Mouse (Mus musculus) MEL (cell line): ENCODE measurements at regions not wholly inside any gene's neighbourhood (a gene's known extent, or its start where the extent isn't known, plus 50 kb on each side); places are given as distances from the start of the nearest gene placed in this dataset.
A peak's percentile ranks its signal among the peaks of the same experiment; 100 is the strongest.

Experiments
- DNase-seq: peaks from one replicate; pipeline ENCODE4 v3.0.0; 2011; ENCODE audit warnings: low read depth, low spot score
- H3K27ac ChIP-seq: 2 replicates; pipeline ENCODE4 v1.5.1; 2012; ENCODE audit warnings: low read depth, mild to moderate bottlenecking, control low read depth, low read length, moderate library complexity; ENCODE audit not compliant: control insufficient read depth
- H3K27me3 ChIP-seq, 2 experiments: fragments of 150-350 bp in 1 of 2; sonication (generic) in 1 of 2; 2 replicates each; pipeline ENCODE4 v1.6.1; 2012; ENCODE audit warnings: low read length in 2 of 2, mild to moderate bottlenecking in 2 of 2, improper control_type of control experiment in 1 of 2, moderate library complexity in 1 of 2; ENCODE audit not compliant: insufficient read depth in 2 of 2, control insufficient read depth in 1 of 2
- H3K36me3 ChIP-seq, 2 experiments: 2 replicates each; pipeline ENCODE4 v1.6.1; 2012 to 2014; ENCODE audit warnings: low read length in 2 of 2, improper control_type of control experiment in 1 of 2, inconsistent platforms in 1 of 2, mild to moderate bottlenecking in 1 of 2; ENCODE audit not compliant: insufficient read depth in 2 of 2, control insufficient read depth in 1 of 2
- H3K4me1 ChIP-seq, 2 experiments: fragments of 150-350 bp in 1 of 2; sonication (generic) in 1 of 2; 2 replicates each; pipeline ENCODE4 v1.6.1; 2012; ENCODE audit warnings: low read length in 2 of 2, improper control_type of control experiment in 1 of 2, mild to moderate bottlenecking in 1 of 2; ENCODE audit not compliant: insufficient read depth in 2 of 2, control insufficient read depth in 1 of 2
- H3K4me3 ChIP-seq, 2 experiments: fragments of 150-350 bp in 1 of 2; sonication (generic) in 1 of 2; 2 replicates each; pipeline ENCODE4 v1.5.1; 2012; ENCODE audit warnings: low read depth in 2 of 2, low read length in 2 of 2, mild to moderate bottlenecking in 2 of 2, moderate library complexity in 2 of 2, control low read depth in 1 of 2, improper control_type of control experiment in 1 of 2; ENCODE audit not compliant: control insufficient read depth in 1 of 2, insufficient read depth in 1 of 2
- H3K79me2 ChIP-seq: 2 replicates; pipeline ENCODE4 v1.6.1; 2012; ENCODE audit warnings: mild to moderate bottlenecking, low read length, moderate library complexity; ENCODE audit not compliant: control insufficient read depth, poor library complexity, insufficient read depth
- H3K9ac ChIP-seq: 2 replicates; pipeline ENCODE4 v1.6.1; 2012; ENCODE audit warnings: low read depth, mild to moderate bottlenecking, control low read depth, low read length, moderate library complexity; ENCODE audit not compliant: control insufficient read depth, poor library complexity, severe bottlenecking
- H3K9me3 ChIP-seq: fragments of 150-350 bp; sonication (generic); replicated peaks from 2 replicates; pipeline ENCODE4 v1.6.1; 2012; ENCODE audit warnings: mild to moderate bottlenecking, low read length, improper control_type of control experiment, moderate library complexity; ENCODE audit not compliant: insufficient read depth
- BHLHE40 ChIP-seq: IDR thresholded peaks from 2 replicates; pipeline ENCODE4 v1.6.1; 2012; ENCODE audit warnings: low read depth, mild to moderate bottlenecking, inconsistent platforms, low read length, improper control_type of control experiment, borderline replicate concordance
- CHD1 ChIP-seq: IDR thresholded peaks from 2 replicates; pipeline ENCODE4 v1.6.1; 2012; ENCODE audit warnings: low read depth, mild to moderate bottlenecking, inconsistent platforms, low read length, improper control_type of control experiment
- E2F4 ChIP-seq: IDR thresholded peaks from 2 replicates; pipeline ENCODE4 v1.6.1; 2011; ENCODE audit warnings: low read depth, low read length, improper control_type of control experiment, borderline replicate concordance
- ELF1 ChIP-seq: IDR thresholded peaks from 2 replicates; pipeline ENCODE4 v1.6.1; 2014; ENCODE audit warnings: low read depth, mild to moderate bottlenecking, inconsistent platforms, low read length, improper control_type of control experiment, moderate library complexity
- EP300 ChIP-seq, 2 experiments: IDR thresholded peaks; 2 replicates each; pipeline ENCODE4 v1.6.1; 2011; ENCODE audit warnings: improper control_type of control experiment in 2 of 2, low read length in 2 of 2, low read depth in 1 of 2, mild to moderate bottlenecking in 1 of 2
- ETS1 ChIP-seq: IDR thresholded peaks from 2 replicates; pipeline ENCODE4 v1.6.1; 2012; ENCODE audit warnings: low read depth, mild to moderate bottlenecking, inconsistent platforms, low read length, improper control_type of control experiment, moderate library complexity
- GABPA ChIP-seq: IDR thresholded peaks from 2 replicates; pipeline ENCODE4 v1.6.1; 2012; ENCODE audit warnings: low read depth, mild to moderate bottlenecking, inconsistent platforms, low read length, improper control_type of control experiment, moderate library complexity
- GATA1 ChIP-seq: IDR thresholded peaks from 2 replicates; pipeline ENCODE4 v1.6.1; 2011; ENCODE audit warnings: low read depth, low read length, improper control_type of control experiment
- JUND ChIP-seq: IDR thresholded peaks from 2 replicates; pipeline ENCODE4 v1.6.1; 2011; ENCODE audit warnings: low read depth, mild to moderate bottlenecking, improper control_type of control experiment, low read length
- MEF2A ChIP-seq: IDR thresholded peaks from 2 replicates; pipeline ENCODE4 v1.6.1; 2014; ENCODE audit warnings: low read depth, mild to moderate bottlenecking, inconsistent platforms, low read length, improper control_type of control experiment; ENCODE audit not compliant: poor library complexity, insufficient replicate concordance, severe bottlenecking; ENCODE audit errors: extremely low read depth
- MYC ChIP-seq: IDR thresholded peaks from 2 replicates; pipeline ENCODE4 v1.6.1; 2011; ENCODE audit warnings: low read depth, mild to moderate bottlenecking, low read length, improper control_type of control experiment, moderate library complexity
- NELFE ChIP-seq: IDR thresholded peaks from 2 replicates; pipeline ENCODE4 v1.6.1; 2011; ENCODE audit warnings: low read depth, low read length, improper control_type of control experiment
- POLR2A ChIP-seq, 2 experiments: IDR thresholded peaks; 2 replicates each; pipeline ENCODE4 v1.6.1; 2011 to 2012; ENCODE audit warnings: low read length in 2 of 2, mild to moderate bottlenecking in 2 of 2, control low read depth in 1 of 2, improper control_type of control experiment in 1 of 2, low read depth in 1 of 2, moderate library complexity in 1 of 2; ENCODE audit not compliant: control insufficient read depth in 1 of 2, insufficient read depth in 1 of 2, poor library complexity in 1 of 2
- POLR2AphosphoS5 ChIP-seq: IDR thresholded peaks from 2 replicates; pipeline ENCODE4 v1.6.1; 2012; ENCODE audit warnings: low read depth, borderline replicate concordance, mild to moderate bottlenecking, inconsistent platforms, low read length, moderate library complexity, mixed read lengths
- RAD21 ChIP-seq: IDR thresholded peaks from 2 replicates; pipeline ENCODE4 v1.6.1; 2011; ENCODE audit warnings: mild to moderate bottlenecking, low read depth, low read length, improper control_type of control experiment
- SMC3 ChIP-seq: IDR thresholded peaks from 2 replicates; pipeline ENCODE4 v1.6.1; 2011; ENCODE audit warnings: low read depth, low read length, improper control_type of control experiment
- TCF12 ChIP-seq: IDR thresholded peaks from 2 replicates; pipeline ENCODE4 v1.6.1; 2014; ENCODE audit warnings: low read depth, mild to moderate bottlenecking, inconsistent platforms, low read length, improper control_type of control experiment, moderate library complexity
- USF1 ChIP-seq: IDR thresholded peaks from 2 replicates; pipeline ENCODE4 v1.6.1; 2014; ENCODE audit warnings: low read depth, mild to moderate bottlenecking, inconsistent platforms, low read length, improper control_type of control experiment, moderate library complexity
- USF2 ChIP-seq, 2 experiments: IDR thresholded peaks; 2 replicates each; pipeline ENCODE4 v1.6.1; 2011 to 2012; ENCODE audit warnings: improper control_type of control experiment in 2 of 2, low read length in 2 of 2, borderline replicate concordance in 1 of 2, inconsistent platforms in 1 of 2, low read depth in 1 of 2, mild to moderate bottlenecking in 1 of 2; ENCODE audit not compliant: insufficient read depth in 1 of 2
- ZKSCAN1 ChIP-seq: IDR thresholded peaks from 2 replicates; pipeline ENCODE4 v1.6.1; 2012; ENCODE audit warnings: low read depth, mild to moderate bottlenecking, inconsistent platforms, low read length, improper control_type of control experiment, moderate library complexity
- ZMIZ1 ChIP-seq: IDR thresholded peaks from 2 replicates; pipeline ENCODE4 v1.6.1; 2012; ENCODE audit warnings: low read depth, mild to moderate bottlenecking, inconsistent platforms, low read length, improper control_type of control experiment, moderate library complexity

DNA sequence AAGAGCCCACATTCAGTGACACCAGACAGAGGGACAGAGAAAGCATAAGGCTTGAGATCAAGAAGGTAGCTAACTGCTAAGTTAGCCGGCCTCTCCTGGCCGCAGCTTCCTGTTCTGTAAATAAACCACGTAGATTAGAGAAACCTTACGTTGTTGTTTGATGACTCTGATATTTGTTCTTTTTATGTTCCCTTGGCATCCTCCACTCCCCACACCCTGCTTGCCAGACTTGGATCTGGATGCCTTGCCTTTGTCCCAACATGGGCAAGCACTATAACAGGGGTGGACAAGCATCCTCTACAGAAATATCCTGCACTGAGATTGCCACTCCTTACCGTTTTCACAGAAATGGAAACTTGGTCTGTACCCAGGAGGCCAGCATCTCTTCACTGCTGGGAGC is 661.4 kb downstream of the Zfp706 start:
- no peak for TF ChIP-seq ZMIZ1
- TF ChIP-seq GATA1: peak; percentile 42
- TF ChIP-seq ETS1: 0 out of 2 replicates have a peak, but pooled peaks have one; percentile 12
- TF ChIP-seq ZKSCAN1: no peak
- no peak for TF ChIP-seq POLR2AphosphoS5
- no peak for TF ChIP-seq SMC3
- TF ChIP-seq EP300 (IDR thresholded peaks at IDR 0.05; ENCODE audit: low read depth in 1 of 2, low read length in 2 of 2): peak; percentile 24 to 54; a peak in 3 of 4 replicates
- TF ChIP-seq, all 39 proteins: peak for 3
- no peaks in the 10 kb centered on the region for H3K79me2 ChIP-seq
- H3K9ac ChIP-seq: no peak overlapping the region
- no peaks in the 10 kb centered on the region for H3K9me3 ChIP-seq
- DNase-seq: peak; percentile 64
- H3K27ac ChIP-seq: no peak overlapping the region
- peaks cover 3 to 6% of the 10 kb centered on the region in 2 experiments for H3K27me3 ChIP-seq
- H3K4me1 ChIP-seq: peaks cover 3 to 12% of the 10 kb centered on the region in 2 experiments
- H3K4me3 ChIP-seq: no peak overlapping the region
- no peaks in the 10 kb centered on the region; a peak in 1 of 4 replicates for H3K36me3 ChIP-seq

DNA sequence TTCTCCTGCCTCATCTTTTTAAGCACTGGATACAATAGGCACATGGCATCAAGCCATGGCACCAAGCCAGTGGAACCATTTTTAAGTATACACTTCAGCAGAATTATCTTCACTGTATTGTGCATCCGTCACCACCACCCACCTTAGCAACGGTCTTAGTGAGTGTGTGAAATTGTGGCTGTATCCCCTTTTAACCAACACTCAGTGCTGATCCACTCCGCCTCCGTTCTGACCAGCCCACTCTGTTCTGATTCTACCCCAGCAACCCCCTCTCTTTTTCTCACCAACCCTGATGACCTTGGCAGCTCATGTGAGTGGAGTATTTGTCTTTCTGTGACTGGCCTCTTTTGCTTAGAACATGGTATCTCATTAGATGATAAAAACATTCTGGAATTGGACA is 662.2 kb downstream of the Zfp706 start:
- H3K9ac ChIP-seq: no peak overlapping the region
- peaks cover 3 to 6% of the 10 kb centered on the region in 2 experiments for H3K27me3 ChIP-seq
- H3K27ac ChIP-seq: no peak overlapping the region
- H3K4me1 ChIP-seq: peaks cover 3 to 12% of the 10 kb centered on the region in 2 experiments
- no peaks in the 10 kb centered on the region for H3K9me3 ChIP-seq
- H3K36me3 ChIP-seq: no peaks in the 10 kb centered on the region; a peak in 1 of 4 replicates
- H3K4me3 ChIP-seq: no peak overlapping the region
- peak; percentile 52 for DNase-seq
- TF ChIP-seq ETS1 (no peak), CHD1 (no peak), GABPA (no peak), NELFE (no peak), TCF12 (no peak), POLR2A (IDR thresholded peaks at IDR 0.05; ENCODE audit: control insufficient read depth in 1 of 2, insufficient read depth in 1 of 2, low read depth in 1 of 2, low read length in 2 of 2, poor library complexity in 1 of 2) (no peak)
- H3K79me2 ChIP-seq: no peaks in the 10 kb centered on the region

GRCm38 (mm10) chr15:36339971-36340550 is 667.5 kb downstream of the Zfp706 start:
- Histone ChIP-seq H3K9me3 (no peaks in the 10 kb centered on the region), H3K27me3 (peaks cover 0 to 5% of the 10 kb centered on the region in 2 experiments; a peak in 1 of 4 replicates), H3K4me1 (no peaks in the 10 kb centered on the region), H3K4me3 (no peak overlapping the region), H3K9ac (no peak overlapping the region), H3K36me3 (no peaks in the 10 kb centered on the region), H3K79me2 (no peaks in the 10 kb centered on the region), H3K27ac (no peak overlapping the region)
- no peak for DNase-seq
- TF ChIP-seq NELFE (no peak), USF1 (no peak), JUND (no peak), RAD21 (no peak), BHLHE40 (no peak), E2F4 (no peak), ZKSCAN1 (no peak), ELF1 (no peak), MYC (no peak), MEF2A (no peak), GATA1 (no peak), USF2 (IDR thresholded peaks at IDR 0.05; ENCODE audit: borderline replicate concordance in 1 of 2, insufficient read depth in 1 of 2, low read depth in 1 of 2, low read length in 2 of 2) (no peak), ETS1 (no peak), EP300 (IDR thresholded peaks at IDR 0.05; ENCODE audit: low read depth in 1 of 2, low read length in 2 of 2) (no peak), SMC3 (no peak)
